Mouse (Mus musculus) erythroblast, embryonic 14.5 days (primary cell): ENCODE measurements around the gene Atp6v1e2. TPM values are rescaled to one million over a fixed set of nuclear protein-coding genes. Genes with fewer than 3 reads are reported as not detected.

Experiments
- H3K27me3 ChIP-seq: 2 replicates; pipeline ENCODE4 v1.6.1; 2012; ENCODE audit warnings: inconsistent platforms; ENCODE audit not compliant: control insufficient read depth
- H3K36me3 ChIP-seq: 2 replicates; pipeline ENCODE4 v1.6.1; 2012; ENCODE audit warnings: mild to moderate bottlenecking, inconsistent platforms; ENCODE audit not compliant: control insufficient read depth
- H3K4me1 ChIP-seq: 2 replicates; pipeline ENCODE4 v1.6.1; 2012; ENCODE audit warnings: inconsistent platforms; ENCODE audit not compliant: control insufficient read depth
- H3K4me3 ChIP-seq: replicated peaks from 2 replicates; pipeline ENCODE3; 2012; ENCODE audit warnings: moderate library complexity, mild to moderate bottlenecking, inconsistent platforms
- H3K9me3 ChIP-seq: 2 replicates; pipeline ENCODE4 v1.6.1; 2012; ENCODE audit warnings: low read length, inconsistent platforms, mixed read lengths; ENCODE audit not compliant: control insufficient read depth
- GATA1 ChIP-seq: IDR thresholded peaks from 2 replicates; pipeline ENCODE4 v1.6.1; 2012; ENCODE audit warnings: low read length, inconsistent platforms, mixed read lengths
- TAL1 ChIP-seq: IDR thresholded peaks from 3 replicates; pipeline ENCODE4 v1.6.1; 2012; ENCODE audit warnings: low read length, inconsistent platforms, mixed read lengths
- polyA plus RNA-seq: library from polyadenylated mRNA; stranded (reverse); fragments of >175 nt; gene quantifications from 2 replicates; pipeline ENCODE4 v1.2.3, GENCODE M21; 2012

The Atp6v1e2 gene
- polyA plus RNA-seq, 1 experiment: not detected

DNA sequence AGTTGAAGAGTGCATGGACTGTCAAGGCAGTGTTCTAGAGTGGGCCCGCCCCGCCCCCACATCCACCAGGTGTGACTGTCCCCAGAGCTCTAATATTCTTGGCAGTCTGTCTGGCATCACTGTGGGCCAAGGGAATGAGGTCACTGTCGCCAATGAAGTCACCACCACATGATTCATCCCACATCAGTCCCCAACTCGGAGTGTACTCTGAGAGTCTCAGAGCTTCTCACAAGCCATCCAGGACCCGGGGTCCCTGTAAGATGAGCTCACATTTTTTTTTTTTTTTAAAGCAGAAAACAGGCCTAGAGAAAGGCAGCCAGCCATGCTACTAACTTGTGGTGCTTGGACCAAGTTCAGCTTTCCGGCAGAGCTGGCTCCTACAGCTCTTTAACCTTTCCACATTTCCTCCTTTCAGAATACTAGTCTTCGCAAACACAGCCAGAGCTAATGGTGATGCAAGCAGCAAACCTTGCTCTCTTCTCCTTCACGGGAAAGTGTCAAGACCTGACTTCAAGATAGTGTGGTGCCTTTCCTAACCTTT lies 13.7 kb upstream of the Atp6v1e2 start:
- H3K9me3 ChIP-seq: no peaks in the 10 kb centered on the region
- no peak overlapping the region for H3K4me3 ChIP-seq
- H3K4me1 ChIP-seq: peaks cover 6% of the 10 kb centered on the region
- H3K36me3 ChIP-seq: no peaks in the 10 kb centered on the region
- peaks cover 46% of the 10 kb centered on the region for H3K27me3 ChIP-seq
- no peak for TF ChIP-seq TAL1
- no peak for TF ChIP-seq GATA1

GRCm38 (mm10) chr17:86957968-86958367 lies 10.3 kb upstream of the Atp6v1e2 start:
- TF ChIP-seq GATA1: no peak
- no peak for TF ChIP-seq TAL1
- H3K36me3 ChIP-seq: no peaks in the 10 kb centered on the region
- H3K4me3 ChIP-seq: no peak overlapping the region
- peaks cover 3% of the 10 kb centered on the region for H3K4me1 ChIP-seq
- 0 out of 2 replicates have a peak, but pooled peaks cover 3% of the 10 kb centered on the region for H3K9me3 ChIP-seq
- H3K27me3 ChIP-seq: peaks cover 22% of the 10 kb centered on the region

GRCm38 (mm10) chr17:86957239-86957638 lies 9.5 kb upstream of the Atp6v1e2 start:
- Histone ChIP-seq H3K36me3 (no peaks in the 10 kb centered on the region), H3K4me3 (no peak overlapping the region), H3K4me1 (peaks cover 2% of the 10 kb centered on the region; the same call in 1 of the 2 replicates), H3K9me3 (0 out of 2 replicates have a peak, but pooled peaks cover 3% of the 10 kb centered on the region), H3K27me3 (peaks cover 14% of the 10 kb centered on the region)
- no peak for TF ChIP-seq TAL1
- TF ChIP-seq GATA1: no peak

- Histone ChIP-seq H3K27me3 (no peaks in the 10 kb centered on the region), H3K36me3 (no peaks in the 10 kb centered on the region), H3K4me1 (no peaks in the 10 kb centered on the region), H3K4me3 (no peak overlapping the region), H3K9me3 (no peaks in the 10 kb centered on the region)
- TF ChIP-seq GATA1 (no peak), TAL1 (no peak)
Observed at GRCm38 (mm10) chr17:86948801-86949200, 1.1 kb upstream of the Atp6v1e2 start.

GRCm38 (mm10) chr17:86946078-86946477 lies 1.6 kb downstream of the Atp6v1e2 start:
- Histone ChIP-seq H3K36me3 (no peaks in the 10 kb centered on the region), H3K4me1 (no peaks in the 10 kb centered on the region), H3K4me3 (no peak overlapping the region), H3K9me3 (no peaks in the 10 kb centered on the region), H3K27me3 (no peaks in the 10 kb centered on the region)
- TF ChIP-seq TAL1 (no peak), GATA1 (no peak)

- TF ChIP-seq GATA1 (no peak), TAL1 (no peak)
- Histone ChIP-seq H3K9me3 (no peaks in the 10 kb centered on the region), H3K4me3 (no peak overlapping the region), H3K36me3 (no peaks in the 10 kb centered on the region), H3K4me1 (no peaks in the 10 kb centered on the region), H3K27me3 (no peaks in the 10 kb centered on the region)
Observed at GRCm38 (mm10) chr17:86943158-86943557, 4.5 kb downstream of the Atp6v1e2 start.

DNA sequence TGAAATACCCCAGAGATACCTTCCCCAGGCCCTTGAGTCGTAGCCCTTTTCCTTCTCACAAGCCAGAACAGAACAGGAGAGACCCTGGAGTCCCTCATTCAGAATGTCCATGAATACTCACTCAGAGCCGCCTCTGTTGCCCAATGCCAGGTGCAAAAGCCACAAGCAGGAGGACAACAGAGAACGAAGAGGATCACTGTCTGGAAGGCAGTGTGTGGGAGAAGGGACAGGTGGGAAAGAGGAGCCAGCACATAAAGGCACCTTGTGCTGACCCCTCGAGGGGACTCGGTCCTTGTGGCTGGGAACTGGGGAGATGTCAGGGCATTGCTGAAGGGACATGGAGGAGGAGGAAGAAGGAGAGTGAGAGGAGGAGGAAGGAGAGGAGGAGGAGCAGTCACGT lies 5.6 kb downstream of the Atp6v1e2 start:
- Histone ChIP-seq H3K4me3 (no peak overlapping the region), H3K27me3 (peaks cover 4% of the 10 kb centered on the region; the same call in 1 of the 2 replicates), H3K36me3 (no peaks in the 10 kb centered on the region), H3K4me1 (no peaks in the 10 kb centered on the region), H3K9me3 (no peaks in the 10 kb centered on the region)
- TF ChIP-seq GATA1 (no peak), TAL1 (no peak)

DNA sequence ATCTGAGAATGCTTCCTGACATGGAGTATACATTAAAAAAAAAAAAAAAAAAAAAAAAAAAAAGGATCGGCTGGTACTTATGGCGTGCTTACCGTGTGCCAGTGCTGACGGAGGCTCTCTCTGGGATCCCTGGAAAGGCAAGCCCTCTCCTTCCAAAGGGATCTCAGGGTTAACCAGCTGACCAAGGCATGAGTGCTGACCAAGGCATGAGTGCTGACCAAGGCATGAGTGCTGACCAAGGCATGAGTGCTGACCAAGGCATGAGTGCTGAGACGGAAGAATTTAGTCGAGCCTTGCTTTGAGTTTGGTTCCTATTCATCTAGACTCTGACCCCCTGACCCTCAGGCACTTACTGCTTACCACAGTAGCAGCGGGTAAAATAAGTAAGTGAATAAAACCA lies 9.0 kb downstream of the Atp6v1e2 start:
- peaks cover 4% of the 10 kb centered on the region; the same call in 1 of the 2 replicates for H3K27me3 ChIP-seq

DNA sequence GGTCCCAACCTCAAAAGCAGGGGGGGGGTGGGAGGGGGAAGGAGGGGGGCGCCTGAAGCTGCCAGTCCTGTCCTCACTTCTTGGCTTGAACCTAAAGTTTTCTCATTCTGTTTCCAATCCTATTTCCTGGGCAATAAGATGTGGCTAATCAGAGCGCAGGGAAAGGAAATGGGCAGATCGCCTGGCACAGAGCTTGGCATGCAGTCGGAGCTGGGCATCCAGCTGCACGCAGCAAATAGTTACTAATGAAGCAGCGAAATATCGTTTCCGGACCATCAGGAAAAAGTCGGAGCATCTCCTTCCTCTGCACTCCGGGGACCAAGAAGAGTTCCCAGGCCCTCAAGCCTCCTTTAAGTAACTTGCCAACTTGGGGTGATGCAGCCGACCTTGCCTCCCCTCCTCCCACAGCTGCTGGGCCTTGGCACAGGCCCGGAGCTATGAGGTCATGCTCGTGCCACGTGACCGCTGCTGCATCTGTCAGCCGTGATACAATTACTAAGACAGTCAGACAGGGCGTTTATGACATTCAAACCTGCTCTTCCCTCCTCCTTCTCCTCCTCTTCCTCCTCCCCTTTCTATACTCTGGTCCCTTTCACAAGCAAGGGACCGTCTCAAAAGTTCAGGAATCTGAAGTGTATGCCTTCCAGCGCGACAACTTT lies 10.1 kb downstream of the Atp6v1e2 start:
- TF ChIP-seq GATA1 (no peak), TAL1 (no peak)
- H3K4me1 ChIP-seq: no peaks in the 10 kb centered on the region
- H3K27me3 ChIP-seq: peaks cover 4% of the 10 kb centered on the region; the same call in 1 of the 2 replicates
- no peaks in the 10 kb centered on the region for H3K36me3 ChIP-seq
- no peaks in the 10 kb centered on the region for H3K9me3 ChIP-seq
- H3K4me3 ChIP-seq: no peak overlapping the region

More for the DNA sequence above, 9.0 kb downstream of the Atp6v1e2 start:
- Histone ChIP-seq H3K36me3 (no peaks in the 10 kb centered on the region), H3K9me3 (no peaks in the 10 kb centered on the region), H3K4me1 (no peaks in the 10 kb centered on the region), H3K4me3 (no peak overlapping the region)
- TF ChIP-seq GATA1: no peak
- TF ChIP-seq TAL1: no peak
